Mouse (Mus musculus) kidney, embryonic 14.5 days (tissue): Measurements from ENCODE around the gene Arid3a. TPM values are rescaled to one million over a fixed set of nuclear protein-coding genes. Genes with fewer than 3 reads are reported as not detected.

Experiments
- ATAC-seq: fragments of 200-750 bp; cut with Nextera tagmentation; 2 replicates; pipeline ENCODE4 v1.8.0; 2017; ENCODE audit warnings: moderate number of reproducible peaks, mild to moderate bottlenecking, moderate TSS enrichment, moderate library complexity; ENCODE audit not compliant: low FRiP score, low TSS enrichment
- H3K27ac ChIP-seq: fragments of 300-500 bp; sonication (generic); 2 replicates; pipeline ENCODE4 v1.5.1; 2014; ENCODE audit warnings: low read depth, mild to moderate bottlenecking, low read length, moderate library complexity, mixed read lengths
- H3K27me3 ChIP-seq: fragments of 300-500 bp; sonication (generic); 2 replicates; pipeline ENCODE4 v1.6.1; 2014; ENCODE audit warnings: mild to moderate bottlenecking, low read length; ENCODE audit not compliant: control insufficient read depth, insufficient read depth
- H3K36me3 ChIP-seq: fragments of 300-500 bp; sonication (generic); 2 replicates; pipeline ENCODE4 v1.6.1; 2014; ENCODE audit warnings: low read length, mixed read lengths; ENCODE audit not compliant: control insufficient read depth, insufficient read depth
- H3K4me1 ChIP-seq: fragments of 300-500 bp; sonication (generic); 2 replicates; pipeline ENCODE4 v1.6.1; 2014; ENCODE audit warnings: low read length, mixed read lengths; ENCODE audit not compliant: control insufficient read depth, insufficient read depth
- H3K4me2 ChIP-seq: fragments of 300-500 bp; sonication (generic); replicated peaks from 2 replicates; pipeline ENCODE4 v1.6.1; 2014; ENCODE audit warnings: low read depth, mild to moderate bottlenecking, low read length
- H3K4me3 ChIP-seq: fragments of 300-500 bp; sonication (generic); 2 replicates; pipeline ENCODE4 v1.5.1; 2014; ENCODE audit warnings: mild to moderate bottlenecking, low read length
- H3K9ac ChIP-seq: fragments of 300-500 bp; sonication (generic); 2 replicates; pipeline ENCODE4 v1.6.1; 2014; ENCODE audit warnings: low read depth, mild to moderate bottlenecking, low read length, moderate library complexity
- H3K9me3 ChIP-seq: fragments of 300-500 bp; sonication (generic); 2 replicates; pipeline ENCODE4 v1.6.1; 2016; ENCODE audit warnings: low read length; ENCODE audit not compliant: control insufficient read depth
- WGBS: fragments of 180-500 bp; shearing (Covaris S2); extraction: QIAGEN DNeasy Blood & Tissue Kit; methylation state at CpG from one replicate; pipeline ENCODE4 v1.1.7; 2014; 5-methylcytosine and 5-hydroxymethylcytosine counted together
- polyA plus RNA-seq: library from polyadenylated mRNA; unstranded; fragments of >200 nt; fragmentation: Nextera tagmentation; extraction: Ambion mirVana; gene quantifications from 2 replicates; pipeline ENCODE4 v1.2.1, GENCODE M21; 2014

Arid3a gene
- polyA plus RNA-seq, 1 experiment from 2014 or later = 12.3 TPM

DNA sequence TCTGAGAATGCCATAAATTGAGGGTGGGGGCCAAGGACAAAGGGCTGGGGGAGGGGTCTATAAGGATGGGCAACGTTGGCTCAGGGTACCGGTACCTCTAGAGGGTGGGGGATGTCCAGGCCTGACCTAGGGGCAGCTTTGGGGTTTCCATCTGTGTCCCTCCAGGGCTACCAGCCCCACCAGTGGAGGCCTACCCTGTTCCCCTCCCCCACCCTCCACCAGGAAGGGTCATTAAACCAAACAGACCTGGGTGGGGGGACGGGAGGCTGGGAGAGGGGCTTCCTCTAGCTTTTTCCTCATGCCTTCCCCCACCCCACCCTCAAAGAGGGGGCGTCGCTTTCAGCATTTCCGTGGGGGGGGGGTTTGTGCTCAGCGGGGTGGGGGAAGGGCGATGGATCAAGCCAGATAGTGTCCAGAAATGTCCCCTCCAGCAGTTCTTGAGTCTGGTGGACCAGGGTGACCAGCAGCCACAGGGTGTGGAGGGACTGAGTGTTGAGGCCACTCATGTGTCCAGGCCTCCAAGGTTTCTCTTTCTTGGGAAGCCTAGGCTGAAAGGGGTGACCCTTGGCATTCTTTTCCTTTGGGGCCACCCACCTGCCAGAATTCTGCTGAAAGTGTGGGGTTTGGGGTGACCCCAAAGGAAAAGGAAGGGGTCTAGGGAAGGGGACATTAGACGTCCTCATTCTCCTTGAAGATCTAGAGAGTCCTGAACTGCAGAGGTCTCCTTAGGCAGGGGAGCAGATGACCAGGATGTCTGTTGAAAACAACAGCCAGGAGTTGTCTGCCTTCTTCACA is 2.3 kb downstream of the Arid3a start:
- Histone ChIP-seq H3K27me3 (no peaks in the 10 kb centered on the region), H3K4me2 (peak overlapping the region; percentile 88), H3K36me3 (peaks cover 25% of the 10 kb centered on the region), H3K9me3 (no peaks in the 10 kb centered on the region), H3K4me3 (peak overlapping the region; percentile 74), H3K9ac (peak overlapping the region; percentile 83), H3K4me1 (peaks cover 50% of the 10 kb centered on the region), H3K27ac (peak overlapping the region; percentile 97)
- 12% methylated on average over 8 of the region's 9 CpGs for WGBS
- no peak for ATAC-seq

DNA sequence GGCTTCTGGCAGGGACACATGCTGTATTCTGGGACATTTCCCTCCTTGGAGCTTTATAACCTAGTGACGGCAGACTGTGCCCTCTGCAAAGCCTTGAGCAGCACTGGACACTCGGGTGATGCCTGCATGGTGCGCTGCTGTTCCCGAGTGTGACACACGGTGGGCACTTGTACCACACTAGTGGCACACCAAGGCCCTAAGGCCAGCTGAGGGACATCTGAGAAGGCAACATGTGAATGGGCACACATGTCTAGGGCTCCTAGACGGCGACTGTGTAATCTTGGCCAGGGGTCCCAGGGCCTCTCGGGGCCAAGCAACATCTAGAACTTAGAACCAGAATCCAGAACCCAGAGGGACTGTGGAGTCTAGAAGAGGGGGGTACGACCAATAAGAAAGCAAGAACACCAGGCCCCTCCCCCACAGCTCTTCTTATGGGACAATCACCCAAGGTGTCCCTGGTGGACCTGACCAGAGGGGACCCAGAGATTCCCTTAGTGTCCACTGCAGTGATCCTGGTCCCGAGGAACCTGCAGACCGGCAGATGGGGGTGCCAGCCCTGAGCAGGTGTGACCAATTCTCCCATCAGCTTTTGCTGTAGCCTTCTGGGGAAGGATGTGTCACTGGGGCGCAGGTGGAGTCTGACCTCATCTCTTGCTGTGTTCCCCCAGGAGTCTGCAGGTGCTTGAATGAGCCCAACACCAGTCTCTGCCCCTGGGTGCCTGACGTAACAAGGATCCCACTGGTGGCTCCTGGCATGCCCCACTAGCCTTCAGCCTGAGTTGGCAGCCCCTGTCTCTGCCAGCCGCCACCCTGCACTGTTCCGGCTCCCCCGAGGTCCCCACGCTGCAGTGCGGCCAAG is 3.4 kb downstream of the Arid3a start:
- Histone ChIP-seq H3K9me3 (no peaks in the 10 kb centered on the region), H3K27me3 (no peaks in the 10 kb centered on the region), H3K4me2 (no peak overlapping the region), H3K36me3 (peaks cover 31% of the 10 kb centered on the region), H3K4me1 (peaks cover 60% of the 10 kb centered on the region), H3K9ac (no peak overlapping the region), H3K4me3 (0 out of 2 replicates have a peak overlapping the region, but pooled peaks have one; percentile 74), H3K27ac (no peak overlapping the region)
- 86% methylated on average over 18 of the region's 18 CpGs for WGBS
- ATAC-seq = no peak

DNA sequence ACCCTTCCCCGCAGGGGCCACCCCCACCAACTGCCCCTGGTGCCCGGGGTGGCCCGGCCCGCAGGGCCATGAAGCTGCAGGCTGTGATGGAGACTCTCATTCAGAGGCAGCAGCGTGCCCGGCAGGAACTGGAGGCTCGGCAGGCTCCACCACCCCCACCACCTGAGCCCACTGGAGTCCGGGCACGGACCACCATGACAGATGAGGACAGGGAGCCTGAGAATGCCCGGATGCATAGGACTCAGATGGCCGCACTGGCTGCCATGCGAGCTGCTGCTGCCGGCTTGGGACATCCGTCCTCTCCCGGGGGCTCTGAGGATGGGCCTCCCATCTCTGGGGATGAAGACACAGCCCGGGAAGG is 4.0 kb downstream of the Arid3a start:
- 91% methylated on average over 16 of the region's 16 CpGs for WGBS
- ATAC-seq = no peak
- no peak overlapping the region for H3K4me2 ChIP-seq
- H3K27ac ChIP-seq = no peak overlapping the region
- no peak overlapping the region for H3K4me3 ChIP-seq
- no peaks in the 10 kb centered on the region for H3K9me3 ChIP-seq
- H3K27me3 ChIP-seq = no peaks in the 10 kb centered on the region
- peaks cover 31% of the 10 kb centered on the region for H3K36me3 ChIP-seq
- no peak overlapping the region for H3K9ac ChIP-seq
- H3K4me1 ChIP-seq = peaks cover 60% of the 10 kb centered on the region

DNA sequence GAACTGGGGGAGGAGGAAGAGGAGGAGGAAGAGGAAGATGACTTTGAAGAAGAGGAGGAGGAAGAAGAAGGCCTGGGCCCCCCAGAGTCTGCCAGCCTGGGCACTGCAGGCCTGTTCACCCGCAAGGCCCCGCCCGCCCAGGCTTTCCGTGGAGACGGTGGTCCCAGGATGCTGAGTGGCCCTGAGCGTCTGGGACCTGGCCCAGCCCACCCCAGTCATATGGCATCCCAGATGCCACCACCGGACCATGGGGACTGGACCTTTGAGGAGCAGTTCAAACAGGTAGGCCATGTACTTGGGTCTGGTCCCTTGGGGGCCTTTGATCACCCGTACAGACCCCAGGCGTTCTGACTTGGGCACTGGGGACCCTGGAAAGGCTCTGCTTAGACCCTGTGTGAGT is 5.0 kb downstream of the Arid3a start:
- Histone ChIP-seq H3K4me3 (no peak overlapping the region), H3K36me3 (peaks cover 31% of the 10 kb centered on the region), H3K27me3 (no peaks in the 10 kb centered on the region), H3K4me1 (peaks cover 65% of the 10 kb centered on the region), H3K4me2 (0 out of 2 replicates have a peak overlapping the region, but pooled peaks have one; percentile 8), H3K9me3 (no peaks in the 10 kb centered on the region), H3K27ac (peak overlapping the region; percentile 53; the same call in 1 of the 2 replicates), H3K9ac (no peak overlapping the region)
- 81% methylated on average over 9 of the region's 9 CpGs for WGBS
- no peak for ATAC-seq

DNA sequence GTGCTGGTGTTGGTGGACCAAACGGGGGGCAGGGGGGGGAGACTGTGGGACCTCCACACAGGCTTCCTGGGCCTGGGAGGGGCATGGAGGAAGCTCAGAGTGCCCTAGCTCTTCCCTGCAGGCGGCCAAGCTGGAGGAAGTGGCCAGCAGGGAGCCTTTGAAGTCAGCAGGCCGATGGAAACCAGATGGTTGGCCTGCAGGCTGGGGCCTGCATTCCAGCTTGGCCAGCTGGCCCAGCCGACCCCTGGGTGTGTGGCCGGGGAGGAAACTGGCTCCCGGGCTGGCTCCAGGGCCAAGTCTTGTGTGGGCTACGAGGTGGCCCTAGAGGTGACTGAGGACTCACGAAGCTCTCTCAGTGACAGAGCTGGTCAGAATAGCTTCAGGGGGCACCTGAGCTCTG is 5.9 kb downstream of the Arid3a start:
- Histone ChIP-seq H3K4me3 (no peak overlapping the region), H3K27me3 (no peaks in the 10 kb centered on the region), H3K9me3 (no peaks in the 10 kb centered on the region), H3K4me2 (peak overlapping the region; percentile 30), H3K27ac (peak overlapping the region; percentile 53), H3K36me3 (peaks cover 41% of the 10 kb centered on the region), H3K4me1 (peaks cover 75% of the 10 kb centered on the region), H3K9ac (peak overlapping the region; percentile 23; the same call in 1 of the 2 replicates)
- ATAC-seq = peak; percentile 44
- 11% methylated on average over 8 of the region's 8 CpGs for WGBS

DNA sequence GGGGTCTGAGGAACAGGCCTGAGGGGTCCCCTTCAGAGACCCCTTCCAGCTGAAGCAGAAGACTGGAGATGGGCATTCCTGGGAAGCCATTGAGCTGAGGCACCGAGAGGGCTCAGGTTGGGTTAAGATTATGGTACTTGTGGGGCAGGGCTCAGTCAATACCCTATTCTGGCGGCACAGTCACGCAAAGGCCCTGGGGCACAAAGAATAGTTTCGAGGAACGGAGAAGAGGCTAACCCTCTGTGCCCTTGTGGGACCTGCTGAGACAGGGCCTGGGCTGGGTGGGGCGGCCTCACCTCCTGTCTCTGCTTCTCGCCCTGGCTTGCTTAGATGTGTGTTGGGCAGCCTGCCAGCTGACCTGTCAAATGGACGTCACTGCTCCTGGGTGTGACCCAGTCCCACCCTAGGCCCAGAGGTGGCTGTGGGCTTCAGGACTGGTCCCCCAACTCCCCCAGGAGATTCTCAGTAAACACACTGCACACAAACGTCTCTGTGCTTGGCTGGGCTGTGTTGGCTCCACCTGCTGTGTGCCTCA is 6.4 kb downstream of the Arid3a start:
- Histone ChIP-seq H3K4me1 (peaks cover 79% of the 10 kb centered on the region), H3K9ac (0 out of 2 replicates have a peak overlapping the region, but pooled peaks have one; percentile 18), H3K9me3 (no peaks in the 10 kb centered on the region), H3K27ac (peak overlapping the region; percentile 53), H3K4me2 (no peak overlapping the region), H3K27me3 (no peaks in the 10 kb centered on the region), H3K4me3 (no peak overlapping the region), H3K36me3 (peaks cover 46% of the 10 kb centered on the region)
- WGBS = 63% methylated on average over 9 of the region's 9 CpGs
- ATAC-seq = no peak

DNA sequence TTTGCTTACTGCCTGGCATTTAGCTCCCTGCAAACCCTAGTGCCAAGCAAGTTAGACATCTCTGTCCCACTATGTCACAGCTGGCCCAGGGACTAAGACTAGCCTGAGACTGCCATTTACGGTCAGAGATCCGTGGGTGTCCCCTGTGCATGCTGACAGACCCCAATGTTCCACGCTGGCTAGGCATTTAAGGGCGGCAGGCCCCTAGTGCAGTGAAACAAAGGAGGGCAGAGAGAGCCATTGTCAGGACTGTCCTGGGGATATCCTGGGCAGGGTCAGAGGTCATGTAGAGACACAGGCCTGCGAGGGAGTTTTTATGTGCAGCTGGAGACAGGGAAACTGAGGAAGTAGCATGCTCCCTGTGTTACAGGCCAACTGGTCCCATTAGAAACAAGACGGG is 7.0 kb downstream of the Arid3a start:
- ATAC-seq = no peak
- Histone ChIP-seq H3K9ac (no peak overlapping the region), H3K36me3 (peaks cover 47% of the 10 kb centered on the region), H3K4me1 (peaks cover 80% of the 10 kb centered on the region), H3K9me3 (no peaks in the 10 kb centered on the region), H3K27me3 (no peaks in the 10 kb centered on the region), H3K4me2 (no peak overlapping the region), H3K4me3 (no peak overlapping the region), H3K27ac (no peak overlapping the region)
- WGBS = 77% methylated on average over 6 of the region's 6 CpGs

DNA sequence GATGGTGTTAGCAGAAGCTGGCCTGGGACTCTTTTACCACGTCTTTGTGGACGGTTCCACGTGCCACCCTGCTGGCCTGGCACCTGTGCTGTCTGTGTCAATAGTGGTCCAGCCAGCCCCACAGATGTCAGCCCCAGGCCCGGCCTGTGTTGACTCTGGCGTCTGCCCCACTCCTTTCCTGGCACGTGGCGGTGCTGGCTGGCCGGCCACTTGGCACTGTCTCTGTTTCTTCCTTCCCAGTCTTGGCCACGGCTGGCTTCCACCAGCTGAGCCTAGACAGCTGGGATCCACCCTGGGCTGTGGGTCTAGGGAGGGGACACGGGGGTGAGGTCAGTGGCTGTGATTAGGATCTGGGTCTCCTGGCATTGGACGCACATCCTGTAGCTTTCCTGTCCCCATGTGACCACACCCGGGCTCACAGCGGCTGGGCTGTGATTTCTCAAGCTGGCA is 7.5 kb downstream of the Arid3a start:
- 61% methylated on average over 13 of the region's 13 CpGs for WGBS
- peaks cover 47% of the 10 kb centered on the region for H3K36me3 ChIP-seq
- no peak for ATAC-seq
- H3K27me3 ChIP-seq = no peaks in the 10 kb centered on the region
- H3K27ac ChIP-seq = no peak overlapping the region
- peaks cover 75% of the 10 kb centered on the region for H3K4me1 ChIP-seq
- H3K4me3 ChIP-seq = no peak overlapping the region
- H3K9ac ChIP-seq = no peak overlapping the region
- no peaks in the 10 kb centered on the region for H3K9me3 ChIP-seq
- no peak overlapping the region for H3K4me2 ChIP-seq
